Mouse (Mus musculus) C2C12 (cell line): ENCODE measurements around the gene Hebp1.

Source experiments
- CTCF ChIP-seq: IDR thresholded peaks from one replicate; pipeline ENCODE4 v1.5.1; 2011; ENCODE audit not compliant: control insufficient read depth, insufficient read depth, insufficient read length
- MYOD1 ChIP-seq: IDR thresholded peaks from one replicate; pipeline ENCODE4 v1.6.1; 2011; ENCODE audit warnings: low read depth; ENCODE audit not compliant: control insufficient read depth, insufficient read length
- MYOG ChIP-seq: IDR thresholded peaks from one replicate; pipeline ENCODE4 v1.6.1; 2011; ENCODE audit not compliant: control insufficient read depth, insufficient read length; ENCODE audit errors: extremely low read depth

- no peak for TF ChIP-seq MYOG
- TF ChIP-seq CTCF: no peak
- TF ChIP-seq MYOD1: no peak
These were observed 107.2 kb downstream of the Hebp1 start for GRCm38 (mm10) chr6:135090661-135091060.
